Mouse (Mus musculus): ENCODE results near the gene Schip1.

Schip1 gene

GRCm38 (mm10) chr3:68064731-68065130 is at the start of gene Schip1:
Gene Schip1 (plus strand): TSS chr3:68064802.
- no peak for DNase-seq

DNA sequence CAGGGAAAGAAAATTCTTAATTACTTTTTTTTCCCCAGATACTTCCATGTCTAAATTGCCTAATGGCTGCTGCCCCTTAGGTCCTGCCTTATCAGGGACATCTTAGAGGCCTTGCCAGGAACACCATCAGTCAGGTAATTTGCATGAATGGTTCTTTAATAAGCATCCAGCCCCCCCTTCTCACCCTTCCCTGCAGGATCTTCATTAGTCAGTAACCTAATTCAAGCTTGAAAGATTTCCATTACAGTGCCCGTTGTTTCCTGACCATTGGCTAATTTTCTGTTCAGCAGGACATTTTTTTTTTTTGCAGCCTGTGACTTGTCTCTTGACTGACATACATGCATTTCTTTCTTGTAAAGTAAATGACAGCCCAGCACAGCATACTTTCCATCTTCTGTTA is 48.8 kb upstream of the Schip1 start:
- no peak for DNase-seq

DNA sequence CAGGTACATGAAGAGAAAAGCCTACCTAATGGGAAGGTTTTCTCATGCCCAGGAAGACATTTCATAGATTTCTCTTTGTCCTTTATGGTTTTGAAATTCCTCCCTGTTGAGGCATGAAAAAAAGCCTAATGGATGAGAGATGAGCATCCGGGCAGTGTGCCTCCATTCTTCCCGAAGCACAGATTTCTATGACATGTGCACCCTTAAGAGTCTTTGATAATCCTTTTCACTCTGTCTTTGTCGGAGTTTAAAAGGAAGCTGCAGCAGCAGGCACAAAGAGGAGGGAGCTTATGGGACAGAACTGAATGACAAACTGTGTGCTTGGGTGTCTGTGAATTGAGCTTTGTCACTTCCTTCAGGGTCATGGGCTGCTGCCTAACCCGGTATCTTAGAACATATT is 45.2 kb upstream of the Schip1 start:
- DNase-seq: no peak

- no peak for DNase-seq
Observed at GRCm38 (mm10) chr3:68036097-68036496, 28.5 kb upstream of the Schip1 start.

- DNase-seq: no peak
Observed at GRCm38 (mm10) chr3:68042951-68043350, 21.7 kb upstream of the Schip1 start.

DNA sequence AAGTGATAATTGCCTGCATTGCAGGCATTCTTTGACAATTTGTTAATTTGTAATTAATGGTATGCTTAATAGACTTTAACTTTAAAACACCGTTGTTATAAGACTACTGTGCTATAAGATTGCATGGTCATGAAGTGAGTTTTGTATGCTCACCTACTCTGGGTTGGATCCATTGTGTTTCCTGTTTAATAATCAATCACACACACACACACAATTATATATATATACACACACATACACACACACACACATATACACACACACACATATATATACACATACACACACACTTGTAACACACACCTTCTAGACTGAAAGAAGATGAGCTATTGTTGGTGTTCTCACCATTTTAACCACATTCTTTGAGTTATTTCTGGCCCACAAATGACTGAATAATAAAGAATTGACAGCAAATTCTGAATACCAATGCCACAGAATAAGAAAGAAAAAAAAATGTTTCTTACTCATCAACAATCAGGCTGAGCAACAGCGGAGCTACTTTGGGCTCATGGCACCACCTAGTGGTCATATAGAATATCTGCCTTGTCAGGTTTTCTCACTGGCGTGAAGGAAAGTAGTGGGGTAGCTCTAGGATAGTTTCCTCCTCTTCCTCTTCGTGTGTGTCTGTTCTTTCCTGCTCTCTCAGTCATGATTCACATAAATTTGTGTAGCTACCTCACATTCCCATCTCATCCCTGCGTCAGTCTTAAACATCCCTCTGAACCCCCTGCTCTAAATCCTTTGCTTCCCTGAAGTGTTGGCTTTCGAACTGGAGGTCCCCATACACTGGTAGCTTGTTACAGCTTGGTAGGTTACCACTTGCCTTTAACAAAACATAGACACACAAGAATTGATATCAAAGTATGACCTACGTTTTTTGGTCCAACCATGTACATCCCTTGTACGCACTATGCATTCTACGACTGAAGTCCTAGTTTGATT is 18.9 kb upstream of the Schip1 start:
- DNase-seq: peak; percentile 60

- no peak for DNase-seq
Observed at GRCm38 (mm10) chr3:68053538-68053937, 11.1 kb upstream of the Schip1 start.

DNA sequence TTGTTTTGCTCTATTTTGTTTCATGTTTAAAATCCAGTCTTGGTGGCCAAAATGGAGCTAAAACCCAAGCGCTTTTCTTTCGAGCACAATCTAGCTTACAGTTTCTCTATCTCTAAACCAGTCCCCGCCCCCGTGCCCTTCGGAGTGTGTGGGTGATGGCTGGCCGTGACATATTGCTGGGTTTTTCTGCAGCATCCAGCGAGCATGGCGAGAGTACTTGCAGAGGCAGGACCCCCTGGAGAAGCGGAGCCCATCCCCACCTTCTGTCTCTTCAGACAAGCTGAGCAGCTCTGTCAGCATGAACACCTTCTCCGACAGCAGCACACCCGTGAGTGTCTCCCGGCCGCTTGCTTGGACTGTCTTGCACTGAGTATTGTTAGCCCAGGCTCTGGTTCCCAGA is 9.5 kb upstream of the Schip1 start:
- peak; percentile 71 for DNase-seq

DNA sequence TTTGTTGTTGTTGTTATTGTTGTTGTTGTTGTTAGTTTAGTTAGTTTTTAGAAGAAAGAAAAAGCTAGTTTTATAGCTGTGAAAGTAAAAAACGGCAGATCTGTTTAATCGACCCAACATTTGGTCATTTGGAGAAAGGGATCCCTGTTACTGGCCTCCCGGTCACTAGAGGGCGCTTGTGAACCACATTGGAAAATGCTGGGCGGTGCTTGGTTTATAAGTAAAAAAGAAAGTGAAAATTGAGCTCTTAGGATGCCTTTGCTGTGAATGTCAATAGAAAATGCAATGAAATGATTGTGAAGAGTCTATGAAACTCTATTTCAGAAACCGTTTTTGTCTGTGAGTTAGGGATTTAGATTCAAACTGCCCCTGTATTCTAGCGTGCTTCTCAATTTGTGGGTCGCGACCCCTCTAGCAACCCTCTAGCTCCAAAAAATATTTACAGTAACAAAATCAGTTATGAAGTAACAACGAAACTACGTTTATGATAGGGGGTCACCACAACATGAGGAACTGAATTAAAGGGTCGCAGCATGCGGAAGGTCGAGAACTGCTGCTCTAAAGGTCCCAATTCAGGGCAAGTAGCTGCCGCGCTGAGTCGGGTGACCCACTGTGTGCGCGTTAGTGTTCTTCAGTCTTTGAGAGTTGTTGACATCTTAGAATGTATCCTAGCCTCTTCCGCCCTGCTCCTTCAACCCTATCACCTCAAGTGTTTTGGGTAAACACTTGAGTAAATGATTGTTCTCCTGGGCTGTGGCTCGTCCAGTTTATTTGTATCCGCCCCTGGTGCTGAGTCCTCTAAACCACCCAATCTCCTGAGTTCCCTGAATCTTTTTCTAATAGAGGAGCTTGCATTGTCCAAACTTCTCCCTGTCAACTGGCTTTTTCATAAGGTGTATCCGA is 8.0 kb upstream of the Schip1 start:
- DNase-seq: peak; percentile 75

- DNase-seq: no peak
Observed at GRCm38 (mm10) chr3:68059162-68059800, 5.3 kb upstream of the Schip1 start.

- no peak for DNase-seq
Observed at GRCm38 (mm10) chr3:68071395-68072386, 7.1 kb downstream of the Schip1 start.

- no peak for DNase-seq
Observed at GRCm38 (mm10) chr3:68077406-68077805, 12.8 kb downstream of the Schip1 start.

- no peak for DNase-seq
Observed at GRCm38 (mm10) chr3:68085024-68085423, 20.4 kb downstream of the Schip1 start.

DNA sequence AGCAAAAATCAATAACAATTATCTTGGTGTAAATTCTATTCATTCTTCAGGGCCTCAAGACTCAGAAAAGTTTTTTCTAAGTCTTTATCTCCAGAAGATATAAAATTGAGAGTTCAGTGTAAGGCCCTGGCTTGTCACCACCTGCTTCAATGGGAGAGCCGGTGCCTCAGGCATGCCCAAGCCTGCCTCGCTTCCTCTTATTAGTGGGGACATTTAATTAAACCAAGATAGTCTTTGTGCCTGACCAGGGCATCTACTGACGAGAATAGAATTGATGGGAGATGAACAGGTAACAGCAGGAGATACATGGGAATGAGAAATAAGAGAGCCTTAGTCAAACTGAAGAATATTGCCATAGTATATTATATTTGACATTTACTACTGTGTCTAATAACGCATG is 27.5 kb downstream of the Schip1 start:
- DNase-seq: no peak

DNA sequence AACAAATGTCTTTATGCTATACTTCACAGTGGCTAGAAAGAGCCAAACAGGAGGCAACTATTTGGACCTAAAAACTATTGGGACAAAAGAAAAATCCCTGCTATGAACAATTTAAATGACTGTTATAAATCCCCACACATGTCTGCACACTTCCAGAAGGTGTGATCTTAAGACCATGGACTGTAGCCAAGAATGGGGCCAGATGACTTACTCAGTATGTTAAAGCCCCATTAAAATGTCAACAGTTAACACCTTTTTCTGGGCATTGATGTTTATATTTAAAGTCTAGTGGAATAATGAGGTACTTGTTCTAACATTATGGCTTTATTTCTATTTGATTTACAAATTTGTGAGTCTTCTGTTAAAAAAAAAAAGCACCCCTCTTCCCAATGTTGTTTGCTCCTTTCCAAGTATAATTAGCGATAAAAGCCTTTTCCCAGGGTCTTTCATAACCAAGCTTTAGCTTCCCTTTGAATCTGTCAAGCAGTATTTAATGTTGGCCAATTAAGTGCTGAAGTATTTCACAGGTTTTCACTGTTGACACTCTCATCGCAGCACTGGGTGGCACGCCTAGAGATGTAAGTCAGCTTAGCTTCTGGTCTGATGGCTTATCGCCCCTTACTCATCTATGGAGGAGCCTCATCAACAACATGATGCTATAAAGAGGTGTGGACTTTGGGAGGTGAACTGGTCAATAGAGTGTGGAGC is 32.3 kb downstream of the Schip1 start:
- DNase-seq: no peak

GRCm38 (mm10) chr3:68099561-68099960 is 35.0 kb downstream of the Schip1 start:
- peak; percentile 32 for DNase-seq

GRCm38 (mm10) chr3:68101343-68101742 is 36.7 kb downstream of the Schip1 start:
- no peak for DNase-seq

GRCm38 (mm10) chr3:68105081-68105685 is 40.6 kb downstream of the Schip1 start:
- DNase-seq: no peak

GRCm38 (mm10) chr3:68121338-68121737 is 56.7 kb downstream of the Schip1 start:
- no peak for DNase-seq

DNA sequence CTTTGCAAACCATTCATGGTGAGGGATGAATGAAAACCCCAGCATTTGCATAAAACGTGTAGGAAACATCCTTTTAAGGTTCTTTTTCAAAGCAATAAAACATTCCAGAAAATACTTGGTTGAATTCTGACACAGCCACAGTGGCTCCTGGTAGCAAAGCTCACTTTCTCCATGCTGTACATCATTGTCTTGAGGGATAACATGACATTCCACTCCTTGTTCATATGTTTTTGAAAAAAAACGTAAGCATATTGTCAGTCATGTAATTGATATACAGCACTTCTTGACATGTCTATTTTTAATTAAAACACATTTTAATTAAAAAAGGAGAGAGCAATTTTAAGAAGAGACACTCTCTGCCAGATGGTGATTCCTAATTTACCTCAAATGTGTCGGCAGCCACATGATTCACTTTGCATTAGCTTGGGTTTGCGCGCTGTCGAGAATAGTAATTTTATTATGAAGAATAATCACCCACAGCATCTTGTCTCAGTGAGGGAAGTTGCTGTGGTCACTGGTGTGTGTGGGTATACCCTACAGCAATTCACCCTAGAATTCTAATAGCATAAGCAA is 61.8 kb downstream of the Schip1 start:
- DNase-seq: peak; percentile 18
